Mouse (Mus musculus) mouse embryonic stem cell (cell line): Measurements from ENCODE around the gene Poc5.

Experiments
- in situ Hi-C, 2 experiments: fragments of 300-500 bp; cut with MboI; formaldehyde crosslinking; loops; 1 replicate in 1 of 2; 3 replicates in 1 of 2; pipeline ENCODE4 v1.14.3; 2019 to 2020; ENCODE audit warnings: low sequenced_read_pairs in 2 of 2, low pct_unique_long_range_greater_than_20kb in 1 of 2, mixed read lengths in 1 of 2; ENCODE audit not compliant: unreplicated experiment in 1 of 2

Gene Poc5

GRCm38 (mm10) chr13:96424496-96425274 is 36.6 kb downstream of the Poc5 start:
- in situ Hi-C loops = loop anchor here (10.0 to 25.0 kb wide), 3 partner anchors 170 to 412 kb away; no protein-coding TSS in a partner anchor

GRCm38 (mm10) chr13:96426044-96426443 is 38.0 kb downstream of the Poc5 start:
- in situ Hi-C loops = loop anchor here (10.0 to 25.0 kb wide), 3 partner anchors 169 to 414 kb away; no protein-coding TSS in a partner anchor

GRCm38 (mm10) chr13:96428531-96428930 is 40.4 kb downstream of the Poc5 start:
- in situ Hi-C loops = loop anchor here (10.0 to 25.0 kb wide), 3 partner anchors 166 to 416 kb away; no protein-coding TSS in a partner anchor

- in situ Hi-C loops = loop anchor here (25.0 kb wide), 2 partner anchors 356 to 419 kb away; no protein-coding TSS in a partner anchor
These were observed 43.6 kb downstream of the Poc5 start for GRCm38 (mm10) chr13:96431595-96432156.

GRCm38 (mm10) chr13:96432376-96432811 is 44.3 kb downstream of the Poc5 start:
- in situ Hi-C loops = loop anchor here (25.0 kb wide), 2 partner anchors 355 to 420 kb away; no protein-coding TSS in a partner anchor

GRCm38 (mm10) chr13:96433041-96433440 is 44.9 kb downstream of the Poc5 start:
- in situ Hi-C loops = loop anchor here (25.0 kb wide), 2 partner anchors 354 to 421 kb away; no protein-coding TSS in a partner anchor

GRCm38 (mm10) chr13:96433648-96434190 is 45.6 kb downstream of the Poc5 start:
- in situ Hi-C loops = loop anchor here (25.0 kb wide), 2 partner anchors 354 to 421 kb away; no protein-coding TSS in a partner anchor

GRCm38 (mm10) chr13:96434899-96435331 is 46.8 kb downstream of the Poc5 start:
- in situ Hi-C loops = loop anchor here (25.0 kb wide), 2 partner anchors 352 to 423 kb away; no protein-coding TSS in a partner anchor

- in situ Hi-C loops = loop anchor here (25.0 kb wide), 2 partner anchors 352 to 423 kb away; no protein-coding TSS in a partner anchor
These were observed 47.7 kb downstream of the Poc5 start for GRCm38 (mm10) chr13:96435793-96436192.

- in situ Hi-C loops = loop anchor here (25.0 kb wide), 2 partner anchors 350 to 425 kb away; no protein-coding TSS in a partner anchor
These were observed 48.8 kb downstream of the Poc5 start for GRCm38 (mm10) chr13:96436921-96437320.

- in situ Hi-C loops = loop anchor here (25.0 kb wide), 2 partner anchors 347 to 428 kb away; no protein-coding TSS in a partner anchor
These were observed 52.3 kb downstream of the Poc5 start for GRCm38 (mm10) chr13:96440436-96440835.

- in situ Hi-C loops = no loop called here
These were observed 62.2 kb downstream of the Poc5 start for GRCm38 (mm10) chr13:96450205-96450856.

GRCm38 (mm10) chr13:96450869-96451268 is 62.8 kb downstream of the Poc5 start:
- in situ Hi-C loops = no loop called here

GRCm38 (mm10) chr13:96451386-96452140 is 63.5 kb downstream of the Poc5 start:
- in situ Hi-C loops = no loop called here

- in situ Hi-C loops = no loop called here
These were observed 64.5 kb downstream of the Poc5 start for GRCm38 (mm10) chr13:96452621-96453020.

GRCm38 (mm10) chr13:96454288-96454687 is 66.2 kb downstream of the Poc5 start:
- in situ Hi-C loops = no loop called here

GRCm38 (mm10) chr13:96457566-96457965 is 69.5 kb downstream of the Poc5 start:
- in situ Hi-C loops = no loop called here

GRCm38 (mm10) chr13:96458018-96458417 is 69.9 kb downstream of the Poc5 start:
- in situ Hi-C loops = no loop called here
